Mouse (Mus musculus) fibroblast of lung, adult 2 months (primary cell): ENCODE results near the gene Cnot8.
"Not testable (repeated sequence)": the region's sequence is repeated elsewhere in the genome, so short reads cannot be mapped to it uniquely, and the experiment has no call there.

Source experiments
- DNase-seq: peaks from one replicate; pipeline ENCODE4 v3.0.0-alpha.2; 2011; ENCODE audit warnings: low read depth

The Cnot8 gene

GRCm38 (mm10) chr11:58103697-58104306, at the start of gene Cnot8:
Cnot8 (plus strand) TSS chr11:58104153.
- DNase-seq: peak; percentile 98

DNA sequence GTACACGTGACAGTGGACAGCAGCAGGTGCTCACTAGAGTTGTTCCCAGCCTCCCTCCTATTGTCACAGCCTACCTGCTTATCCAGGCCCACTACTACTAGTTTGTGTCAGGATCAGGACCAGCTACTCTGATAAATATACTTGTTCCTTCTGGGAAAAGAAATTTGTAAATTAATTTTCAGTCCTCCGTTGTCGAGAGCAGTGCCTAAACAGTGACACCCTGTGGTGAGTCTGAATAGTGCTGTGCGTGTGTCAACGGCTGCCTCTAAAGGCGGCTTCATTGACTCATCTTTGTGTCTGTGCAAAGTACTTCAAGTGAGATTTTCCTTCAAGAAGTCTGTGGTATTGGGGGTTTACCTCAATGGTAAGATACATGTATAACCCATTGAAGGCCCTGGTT, 46.5 kb upstream of the Cnot8 start:
- no peak for DNase-seq

- DNase-seq: not testable (repeated sequence)
Observed at GRCm38 (mm10) chr11:58059752-58060151, 44.2 kb upstream of the Cnot8 start.

- not testable (repeated sequence) for DNase-seq
Observed at GRCm38 (mm10) chr11:58061218-58061617, 42.7 kb upstream of the Cnot8 start.

DNA sequence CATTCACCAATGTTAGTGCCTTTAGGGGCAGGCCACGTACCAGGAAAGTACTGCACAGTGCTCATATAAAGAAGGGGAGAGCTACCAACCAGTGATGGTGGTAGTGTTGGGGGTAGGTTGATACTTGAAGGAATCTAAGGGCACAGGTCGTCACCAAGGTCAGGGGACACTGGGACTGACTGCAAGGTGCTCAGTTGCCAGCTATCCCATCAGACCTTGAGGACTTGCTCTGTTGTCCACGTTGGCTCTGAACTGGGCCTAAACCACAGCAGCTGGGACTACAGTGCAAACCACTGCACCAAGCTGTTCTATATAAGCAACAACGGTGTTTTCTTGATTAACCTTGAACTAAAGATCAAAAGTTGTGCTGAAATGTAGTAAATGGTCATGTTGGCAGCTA, 41.4 kb upstream of the Cnot8 start:
- DNase-seq: no peak

DNA sequence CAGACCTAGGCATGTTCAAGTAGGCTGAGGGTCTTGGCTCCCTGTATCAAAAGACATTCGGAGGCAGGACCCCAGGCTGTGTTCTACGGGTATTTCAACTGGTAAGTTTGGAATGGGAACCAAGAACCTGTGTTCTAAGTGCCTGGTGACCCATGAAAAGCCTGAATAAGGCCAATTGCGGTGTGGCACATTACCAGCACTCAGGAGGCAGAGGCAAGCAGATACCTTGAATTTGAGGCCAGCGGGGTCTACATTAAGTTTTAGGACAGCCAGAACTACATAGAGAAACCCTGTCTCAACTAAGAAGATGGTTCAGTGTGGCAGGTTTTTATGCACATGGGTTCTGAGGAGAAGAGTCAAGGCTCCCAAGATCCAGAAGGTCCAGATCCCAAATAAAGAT, 38.9 kb upstream of the Cnot8 start:
- no peak for DNase-seq

GRCm38 (mm10) chr11:58072978-58073377, 31.0 kb upstream of the Cnot8 start:
- DNase-seq: no peak

DNA sequence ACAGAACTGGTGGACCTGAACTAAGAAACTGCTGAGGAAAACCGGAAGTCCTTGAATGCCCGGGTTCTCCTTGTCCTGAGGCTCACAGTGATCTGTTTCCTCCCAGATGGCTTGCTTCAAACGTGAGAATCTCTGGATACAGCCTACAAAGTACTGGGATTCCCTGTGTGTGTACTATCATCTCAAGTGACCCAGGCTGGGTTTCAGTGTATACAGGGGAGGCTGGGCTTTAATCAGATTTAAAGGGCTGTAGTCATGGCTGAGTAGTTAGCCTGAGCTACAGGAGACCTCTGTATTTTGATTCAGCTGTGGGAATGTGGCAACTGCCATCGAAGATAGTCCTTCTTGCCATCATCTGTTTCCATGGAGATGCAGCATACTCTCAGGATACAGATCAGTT, 26.7 kb upstream of the Cnot8 start:
- DNase-seq: no peak

DNA sequence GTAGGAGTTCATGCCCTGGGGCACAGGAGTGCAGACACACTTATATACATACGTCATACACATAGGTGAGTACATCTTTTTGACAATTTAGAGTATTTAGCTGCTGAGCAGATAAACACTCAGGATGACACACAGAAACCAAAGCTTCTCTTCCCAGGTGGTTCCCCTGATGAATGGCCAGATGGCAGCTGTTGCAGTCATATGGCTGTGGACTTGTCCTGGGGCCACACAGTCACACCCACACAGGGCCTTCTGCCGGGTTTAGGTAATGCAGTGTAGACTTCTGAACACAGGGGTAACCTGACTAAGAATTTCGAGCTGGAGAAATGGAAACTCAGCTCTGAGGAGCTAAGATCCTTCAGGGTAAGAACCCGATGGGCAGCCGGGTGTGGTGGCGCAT, 22.2 kb upstream of the Cnot8 start:
- no peak for DNase-seq

- DNase-seq: no peak
Observed at GRCm38 (mm10) chr11:58092541-58092940, 11.4 kb upstream of the Cnot8 start.

DNA sequence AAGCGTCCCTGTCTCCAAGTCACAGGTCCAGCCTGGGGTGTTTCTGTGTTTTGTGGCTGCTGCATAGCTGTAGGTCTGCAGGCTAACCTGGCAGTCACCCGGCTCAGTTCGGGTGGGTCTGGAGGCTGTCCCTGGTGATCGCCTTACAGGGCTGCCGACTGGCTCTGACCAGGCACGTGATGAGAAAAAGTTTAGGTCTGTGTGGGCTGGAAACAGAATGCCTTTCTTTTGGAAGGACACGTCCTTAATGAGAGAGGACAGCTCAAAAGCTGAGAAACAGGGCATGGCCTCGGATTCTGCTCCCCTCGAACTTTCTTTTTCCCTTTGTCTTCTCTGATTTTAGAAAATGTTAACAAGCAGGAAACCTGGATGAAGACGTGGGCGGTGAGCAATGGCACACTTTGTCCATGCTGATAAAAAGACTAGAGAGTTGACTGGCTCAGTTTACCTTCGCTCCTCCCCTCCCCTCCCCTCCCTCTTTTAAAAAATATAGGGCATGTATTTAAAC, 10.9 kb upstream of the Cnot8 start, which contains the start of gene Gm12248:
Gene Gm12248, minus strand, starts transcription at position 114 of the 508 bp plus-strand sequence.
- no peak for DNase-seq

GRCm38 (mm10) chr11:58094766-58095165, 9.2 kb upstream of the Cnot8 start:
- no peak for DNase-seq

- no peak for DNase-seq
Observed at GRCm38 (mm10) chr11:58095561-58095960, 8.4 kb upstream of the Cnot8 start.

DNA sequence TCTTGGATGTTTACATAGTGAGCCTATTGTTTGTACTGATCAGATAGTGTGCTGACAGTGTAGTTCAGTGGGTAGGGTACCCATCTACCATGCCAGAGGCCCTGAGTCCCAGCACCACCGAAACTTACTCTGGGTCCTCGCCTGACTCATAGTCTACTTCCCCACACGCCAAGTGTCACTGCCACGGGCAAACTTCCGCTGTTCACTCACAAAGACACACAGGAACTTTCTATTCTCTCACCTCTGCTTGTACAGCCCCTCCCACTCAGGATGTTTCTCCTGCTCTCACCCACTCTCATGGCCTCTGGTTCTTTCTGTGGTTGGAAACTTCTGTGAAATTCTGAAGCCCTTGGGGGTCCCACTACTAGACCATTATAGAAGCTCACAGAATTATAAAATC, 7.8 kb upstream of the Cnot8 start:
- DNase-seq: no peak

DNA sequence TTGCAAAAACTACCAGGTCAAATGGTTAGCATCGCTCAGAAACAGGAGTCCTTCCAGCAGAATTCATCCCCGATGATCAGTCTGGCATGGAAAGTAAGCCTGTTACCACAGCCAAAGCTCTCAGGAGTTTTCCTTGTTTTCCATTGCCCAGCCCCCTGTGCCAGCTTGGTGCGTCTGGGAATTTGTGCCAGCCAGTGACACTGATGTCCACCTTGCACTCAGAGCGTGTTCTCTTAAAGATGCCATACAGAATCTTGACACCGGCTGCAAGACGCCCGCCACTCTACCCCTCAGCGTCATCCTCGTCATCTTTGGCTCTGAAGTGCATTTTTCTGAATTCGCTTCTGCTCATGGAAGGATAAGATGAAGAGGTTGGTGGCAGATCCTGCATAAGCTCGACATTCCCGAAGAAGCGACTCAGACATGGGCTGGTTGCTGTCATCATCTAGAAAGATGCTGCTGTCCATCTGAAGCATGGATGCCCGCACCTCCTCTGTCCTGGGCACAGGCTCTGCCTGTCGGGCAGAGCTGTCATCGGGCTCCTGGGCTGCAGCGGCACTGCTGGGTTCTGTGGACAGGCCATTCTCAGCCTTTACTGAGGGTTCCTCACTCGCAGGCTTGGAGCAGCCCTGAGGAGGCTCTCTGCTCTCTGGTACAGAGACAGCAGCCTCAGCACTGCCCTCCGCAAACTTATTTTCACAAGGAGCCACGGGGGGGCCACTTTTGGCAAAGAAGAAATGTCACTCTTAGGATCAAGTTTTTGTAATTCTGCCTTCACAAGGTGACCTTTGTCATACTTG, 6.9 kb upstream of the Cnot8 start:
- DNase-seq: no peak

DNA sequence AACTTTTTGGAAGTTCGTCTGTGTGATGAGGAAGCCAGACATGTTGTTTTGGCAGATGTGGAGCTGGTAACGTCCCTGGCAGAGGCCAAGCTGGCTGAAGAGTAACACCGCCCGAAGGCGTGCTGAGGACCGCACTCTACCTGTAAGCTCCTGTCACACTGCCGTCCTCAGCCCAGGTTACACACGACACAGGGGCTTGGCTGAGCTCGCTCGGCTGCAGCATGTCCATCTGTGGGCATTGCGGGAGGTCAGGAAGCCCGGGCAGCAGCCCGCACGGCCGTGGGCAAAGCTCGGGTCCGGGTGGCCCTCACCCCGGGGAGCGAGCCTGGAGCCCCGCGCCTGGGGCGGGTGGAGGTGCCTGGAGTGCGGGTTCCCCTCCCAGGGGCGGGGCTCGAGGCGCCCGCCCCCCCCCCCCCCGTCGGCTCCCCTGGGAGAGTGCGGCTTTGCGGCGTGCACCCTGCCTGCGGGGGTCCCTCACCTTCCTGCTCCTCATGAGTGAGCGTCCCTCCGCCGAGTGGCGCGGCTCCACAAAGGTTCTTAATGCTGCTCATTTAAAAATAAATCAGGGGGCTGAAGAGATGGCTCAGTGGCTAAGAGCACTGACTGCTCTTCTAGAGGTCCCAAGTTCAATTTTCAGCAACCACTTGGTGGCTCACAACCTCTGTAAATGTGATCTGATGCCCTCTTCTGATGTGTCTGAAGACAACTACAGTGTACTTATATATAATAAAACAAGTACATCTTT, 6.2 kb upstream of the Cnot8 start:
- no peak for DNase-seq

GRCm38 (mm10) chr11:58098366-58098720, 5.6 kb upstream of the Cnot8 start:
- DNase-seq: not testable (repeated sequence)

- no peak for DNase-seq
Observed at GRCm38 (mm10) chr11:58100006-58100405, 3.9 kb upstream of the Cnot8 start.

DNA sequence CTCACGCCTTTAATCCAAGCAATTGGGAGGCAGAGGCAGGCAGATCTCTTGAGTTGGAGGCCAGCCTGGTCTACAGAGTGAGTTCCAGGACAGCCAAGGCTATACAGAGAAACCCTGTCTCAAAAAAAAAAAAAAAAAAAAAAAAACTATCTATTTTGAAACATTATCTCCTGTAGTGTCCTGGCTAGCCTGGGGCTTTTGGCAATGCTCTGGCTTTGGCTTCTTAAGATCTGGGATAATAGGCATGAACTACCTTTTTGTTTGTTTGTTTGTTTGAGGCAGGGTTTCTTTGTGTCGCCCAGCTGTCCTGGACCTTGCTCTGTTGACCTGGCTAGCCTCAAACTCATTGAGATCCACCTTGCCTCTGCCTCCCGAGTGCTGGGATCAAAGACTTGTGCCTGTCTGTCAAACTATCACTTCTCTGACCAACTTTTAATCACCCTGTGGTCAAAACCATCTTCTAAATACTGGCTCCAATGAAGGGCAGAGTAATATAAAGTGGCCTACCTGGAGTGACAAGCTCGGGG, 2.7 kb upstream of the Cnot8 start:
- DNase-seq: no peak

- DNase-seq: no peak
Observed at GRCm38 (mm10) chr11:58102146-58102545, 1.8 kb upstream of the Cnot8 start.

- DNase-seq: no peak
Observed at GRCm38 (mm10) chr11:58102581-58103343, 1.2 kb upstream of the Cnot8 start.

- DNase-seq: no peak
Observed at GRCm38 (mm10) chr11:58103344-58103653, 654 bp upstream of the Cnot8 start.
